Mouse (Mus musculus) liver, postnatal 0 days (tissue): ENCODE results near the gene Klhl33.

Experiments used
- CTCF ChIP-seq: sonication (generic); IDR thresholded peaks from 2 replicates; pipeline ENCODE4 v1.5.1; 2016; ENCODE audit warnings: antibody characterized with exemption, low read depth
- EP300 ChIP-seq: IDR thresholded peaks from 2 replicates; pipeline ENCODE4 v1.6.1; 2016; ENCODE audit warnings: antibody characterized with exemption, low read depth, mild to moderate bottlenecking

GRCm38 (mm10) chr14:50869889-50870804 is 27.2 kb downstream of the Klhl33 start, which contains the start of gene Tep1:
- TF ChIP-seq CTCF (no peak), EP300 (no peak)
